Mouse (Mus musculus) forebrain, embryonic 11.5 days (tissue): ENCODE results near the gene Rhox4g. TPM values are rescaled to one million over a fixed set of nuclear protein-coding genes. Genes with fewer than 3 reads are reported as not detected.
"Not testable (repeated sequence)": the region's sequence is repeated elsewhere in the genome, so short reads cannot be mapped to it uniquely, and the experiment has no call there.

ENCODE experiments used
- ATAC-seq: fragments of 200-750 bp; cut with Nextera tagmentation; replicated peaks from 2 replicates; pipeline ENCODE4 v1.8.0; 2017; ENCODE audit warnings: moderate TSS enrichment; ENCODE audit not compliant: low FRiP score
- DNase-seq: peaks from one replicate; pipeline ENCODE4 v3.0.0-alpha.2; 2017; ENCODE audit warnings: low spot score
- H3K27ac ChIP-seq: fragments of 300-500 bp; sonication (generic); 2 replicates; pipeline ENCODE4 v1.5.1; 2014; ENCODE audit warnings: low read depth, low read length
- H3K27me3 ChIP-seq: fragments of 300-500 bp; sonication (generic); 2 replicates; pipeline ENCODE4 v1.6.1; 2014; ENCODE audit warnings: mild to moderate bottlenecking, low read length, mixed read lengths; ENCODE audit not compliant: control insufficient read depth, insufficient read depth
- H3K36me3 ChIP-seq: fragments of 300-500 bp; sonication (generic); 2 replicates; pipeline ENCODE4 v1.6.1; 2014; ENCODE audit warnings: mild to moderate bottlenecking, low read length, moderate library complexity, mixed read lengths; ENCODE audit not compliant: control insufficient read depth, insufficient read depth
- H3K4me1 ChIP-seq: fragments of 300-500 bp; sonication (generic); replicated peaks from 2 replicates; pipeline ENCODE4 v1.6.1; 2014; ENCODE audit warnings: low read length, mixed read lengths; ENCODE audit not compliant: control insufficient read depth, insufficient read depth
- H3K4me2 ChIP-seq: fragments of 300-500 bp; sonication (generic); 2 replicates; pipeline ENCODE4 v1.6.1; 2014; ENCODE audit warnings: low read depth, mild to moderate bottlenecking, low read length, moderate library complexity, mixed read lengths; ENCODE audit not compliant: severe bottlenecking
- H3K4me3 ChIP-seq: fragments of 300-500 bp; sonication (generic); 2 replicates; pipeline ENCODE4 v1.5.1; 2014; ENCODE audit warnings: low read depth, low read length
- H3K9ac ChIP-seq: fragments of 300-500 bp; sonication (generic); 2 replicates; pipeline ENCODE4 v1.6.1; 2014; ENCODE audit warnings: low read length
- H3K9me3 ChIP-seq: fragments of 300-500 bp; sonication (generic); 2 replicates; pipeline ENCODE4 v1.6.1; 2016; ENCODE audit warnings: low read length, mixed read lengths; ENCODE audit not compliant: control insufficient read depth
- WGBS: fragments of 180-500 bp; shearing (Covaris S2); extraction: QIAGEN DNeasy Blood & Tissue Kit; methylation state at CpG from one replicate; pipeline ENCODE4 v1.1.7; 2014; 5-methylcytosine and 5-hydroxymethylcytosine counted together
- polyA plus RNA-seq: library from polyadenylated mRNA; unstranded; fragments of >200 nt; fragmentation: Nextera tagmentation; extraction: Ambion mirVana; gene quantifications from 2 replicates; pipeline ENCODE4 v1.2.1, GENCODE M21; 2014

Rhox4g gene
- polyA plus RNA-seq = not detected in 2 replicates

- H3K4me2 ChIP-seq, H3K4me3 ChIP-seq, H3K27me3 ChIP-seq, H3K4me1 ChIP-seq, H3K9me3 ChIP-seq, H3K9ac ChIP-seq, DNase-seq, H3K36me3 ChIP-seq, ATAC-seq, H3K27ac ChIP-seq: not testable (repeated sequence)
- 93% methylated on average over 15 of the region's 20 CpGs for WGBS
These were observed at the start of gene Rhox4g for GRCm38 (mm10) chrX:37651227-37651626. Gene Rhox4g, minus strand, starts transcription at chrX:37651327.

DNA sequence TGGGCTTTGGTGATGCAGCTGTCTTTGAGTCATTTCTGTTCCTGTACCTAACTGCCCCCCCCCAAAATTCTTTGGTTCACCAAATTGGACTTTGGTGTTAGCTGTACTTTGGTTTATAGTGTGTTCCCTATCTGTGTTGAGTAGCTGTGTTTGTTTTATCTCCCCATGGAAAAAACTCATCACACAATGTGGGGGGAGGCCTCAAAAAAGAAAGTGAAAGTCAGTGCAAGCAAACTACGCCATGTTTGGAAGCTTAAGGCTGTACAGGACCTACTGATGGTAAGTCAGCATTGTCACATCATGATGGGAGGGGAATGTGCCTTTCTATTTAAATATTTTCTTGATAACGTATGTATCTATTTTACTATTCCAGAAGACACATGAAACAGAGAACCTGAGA lies 41.1 kb upstream of the Rhox4g start:
- ATAC-seq (no peak), DNase-seq (no peak)
- no peak overlapping the region for H3K9ac ChIP-seq
- H3K9me3 ChIP-seq = no peaks in the 10 kb centered on the region
- H3K4me3 ChIP-seq = no peak overlapping the region
- no peak overlapping the region for H3K4me2 ChIP-seq
- H3K27me3 ChIP-seq = no peaks in the 10 kb centered on the region
- H3K36me3 ChIP-seq = no peaks in the 10 kb centered on the region
- no peak overlapping the region for H3K27ac ChIP-seq
- no peaks in the 10 kb centered on the region for H3K4me1 ChIP-seq
- 84% methylated on average over 2 of the region's 2 CpGs for WGBS

DNA sequence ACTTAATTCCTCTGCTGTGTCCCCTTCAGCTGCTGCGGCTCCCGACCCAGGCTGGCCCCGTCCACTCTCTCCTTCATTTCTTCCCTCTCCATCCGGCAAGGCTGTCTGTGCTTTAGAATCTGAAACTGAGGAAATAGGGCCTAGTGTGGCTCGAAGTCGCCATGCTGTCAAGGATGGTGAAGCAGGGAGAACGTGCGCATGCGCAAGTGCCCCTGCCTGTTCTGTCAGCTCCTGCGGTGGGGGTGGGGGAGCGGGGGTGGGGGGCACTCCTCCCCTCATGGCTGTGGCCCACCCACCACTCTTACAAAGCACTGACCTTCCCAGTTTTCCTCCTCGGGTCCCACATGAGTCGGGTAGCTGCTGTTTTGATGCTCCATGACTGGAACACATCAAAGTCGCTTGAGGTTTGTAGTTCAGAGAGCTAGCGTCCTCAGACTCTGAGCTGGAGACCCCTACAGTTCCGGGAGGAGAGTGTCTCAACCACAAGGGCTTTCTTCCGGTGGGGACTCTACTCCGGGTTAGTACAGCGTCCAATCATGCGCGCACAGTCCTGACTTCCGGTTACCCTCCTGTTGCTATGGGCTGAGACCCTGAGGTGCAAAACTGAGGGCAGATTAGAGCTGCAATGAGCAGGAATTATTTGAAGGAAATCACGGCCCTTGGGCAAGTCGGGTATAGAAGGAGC lies 32.0 kb upstream of the Rhox4g start:
- DNase-seq (no peak), ATAC-seq (no peak)
- H3K4me1 ChIP-seq = no peaks in the 10 kb centered on the region
- no peaks in the 10 kb centered on the region for H3K27me3 ChIP-seq
- WGBS = 85% methylated on average over 24 of the region's 24 CpGs
- no peaks in the 10 kb centered on the region for H3K9me3 ChIP-seq
- H3K4me3 ChIP-seq = no peak overlapping the region
- no peak overlapping the region for H3K27ac ChIP-seq
- no peaks in the 10 kb centered on the region for H3K36me3 ChIP-seq
- no peak overlapping the region for H3K4me2 ChIP-seq
- no peak overlapping the region for H3K9ac ChIP-seq

- not testable (repeated sequence) for H3K27ac ChIP-seq, H3K4me1 ChIP-seq, H3K4me3 ChIP-seq, H3K36me3 ChIP-seq, H3K4me2 ChIP-seq, H3K9me3 ChIP-seq, H3K27me3 ChIP-seq, H3K9ac ChIP-seq, ATAC-seq, DNase-seq
- WGBS = 89% methylated on average over 8 of the region's 8 CpGs
These were observed 22.1 kb upstream of the Rhox4g start, which contains the start of gene Rhox2h for GRCm38 (mm10) chrX:37673177-37673576. Gene Rhox2h, minus strand, starts transcription at chrX:37673277.

GRCm38 (mm10) chrX:37668664-37669063 lies 17.5 kb upstream of the Rhox4g start, which contains the start of gene Rhox3h:
Gene Rhox3h, minus strand, starts transcription at chrX:37668764.
- 100% methylated on average over 1 of the region's 3 CpGs for WGBS
- not testable (repeated sequence) for H3K36me3 ChIP-seq, H3K4me3 ChIP-seq, H3K9me3 ChIP-seq, H3K27ac ChIP-seq, H3K27me3 ChIP-seq, H3K4me1 ChIP-seq, ATAC-seq, DNase-seq, H3K9ac ChIP-seq, H3K4me2 ChIP-seq

DNA sequence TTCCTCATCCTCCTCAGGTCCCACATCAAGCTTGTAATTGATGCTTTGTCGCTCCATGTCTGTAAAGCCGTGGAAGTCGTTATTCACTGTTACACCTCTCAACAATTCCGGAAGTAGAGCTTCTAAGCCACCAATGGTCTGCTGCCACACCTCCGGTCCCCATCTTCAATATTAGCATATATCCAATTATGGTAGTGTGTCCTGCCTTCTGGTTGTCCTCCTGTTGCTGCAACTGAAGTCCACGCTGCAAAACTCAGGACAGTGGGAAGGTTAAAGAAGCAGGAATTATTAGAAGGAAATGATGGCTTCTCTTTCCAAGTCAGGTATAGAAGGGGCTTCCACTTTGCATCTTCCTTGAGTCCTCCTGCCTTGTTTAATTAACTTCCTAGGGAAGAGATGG lies 7.8 kb downstream of the Rhox4g start, which contains the start of gene Rhox2g:
Rhox2g (minus strand) TSS at position 101 of the 400 bp plus-strand sequence.
- H3K4me2 ChIP-seq, H3K36me3 ChIP-seq, DNase-seq, H3K9ac ChIP-seq, H3K4me1 ChIP-seq, ATAC-seq, H3K9me3 ChIP-seq, H3K4me3 ChIP-seq, H3K27me3 ChIP-seq, H3K27ac ChIP-seq: not testable (repeated sequence)
- 84% methylated on average over 6 of the region's 6 CpGs for WGBS

DNA sequence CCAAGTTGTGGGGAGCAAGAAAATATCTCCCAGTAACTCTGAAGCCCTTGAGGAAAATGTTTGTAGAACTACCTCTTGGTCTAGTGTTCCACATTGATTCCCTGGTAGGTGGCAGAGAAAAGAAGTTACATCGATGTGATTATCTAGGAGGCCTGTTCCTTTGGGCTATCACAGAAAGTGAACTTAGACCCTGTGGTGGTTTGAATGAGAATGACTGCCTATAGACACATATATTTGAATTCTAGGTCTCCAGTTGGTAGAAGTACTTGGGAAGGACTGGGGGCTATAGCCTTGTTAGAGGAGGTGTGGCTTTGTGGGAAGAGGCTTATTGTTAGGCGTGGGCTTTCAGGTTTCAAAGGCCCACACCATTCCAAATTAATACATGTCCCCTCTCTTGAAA lies 22.6 kb downstream of the Rhox4g start, which contains the start of gene Rhox3g:
Rhox3g (minus strand) TSS at position 101 of the 400 bp plus-strand sequence.
- H3K36me3 ChIP-seq, H3K9me3 ChIP-seq, H3K27me3 ChIP-seq, H3K4me2 ChIP-seq, H3K4me1 ChIP-seq, DNase-seq, H3K27ac ChIP-seq, H3K4me3 ChIP-seq, H3K9ac ChIP-seq, ATAC-seq: not testable (repeated sequence)
- 86% methylated on average over 2 of the region's 2 CpGs for WGBS

- H3K27me3 ChIP-seq, H3K4me3 ChIP-seq, H3K36me3 ChIP-seq, ATAC-seq, H3K4me1 ChIP-seq, DNase-seq, H3K27ac ChIP-seq, H3K4me2 ChIP-seq, H3K9ac ChIP-seq, H3K9me3 ChIP-seq: not testable (repeated sequence)
- WGBS = 94% methylated on average over 12 of the region's 19 CpGs
These were observed 43.5 kb downstream of the Rhox4g start, which contains the start of gene Rhox4f for GRCm38 (mm10) chrX:37607604-37608003. Gene Rhox4f, minus strand, starts transcription at chrX:37607704.
